Mouse (Mus musculus) left cerebral cortex, postnatal 4 days (tissue): ENCODE results near the gene Limch1. TPM values are rescaled to one million over a fixed set of nuclear protein-coding genes. Genes with fewer than 3 reads are reported as not detected.
A peak's percentile ranks its signal among the peaks of the same experiment; 100 is the strongest.

Experiments used
- DNase-seq: peaks from one replicate; pipeline ENCODE4 v3.0.0-alpha.2; 2022
- intact Hi-C: fragments of 180-260 bp; cut with DNase I; formaldehyde crosslinking; loops from one replicate; pipeline ENCODE4 v1.15.1; 2025
- total RNA-seq, 2 experiments: library from RNA; stranded (reverse); gene quantifications; 2 replicates each; pipeline ENCODE4 v1.2.3; 2021

Gene Limch1
- total RNA-seq, 2 experiments from 2014 or later, result 203 to 223 TPM

DNA sequence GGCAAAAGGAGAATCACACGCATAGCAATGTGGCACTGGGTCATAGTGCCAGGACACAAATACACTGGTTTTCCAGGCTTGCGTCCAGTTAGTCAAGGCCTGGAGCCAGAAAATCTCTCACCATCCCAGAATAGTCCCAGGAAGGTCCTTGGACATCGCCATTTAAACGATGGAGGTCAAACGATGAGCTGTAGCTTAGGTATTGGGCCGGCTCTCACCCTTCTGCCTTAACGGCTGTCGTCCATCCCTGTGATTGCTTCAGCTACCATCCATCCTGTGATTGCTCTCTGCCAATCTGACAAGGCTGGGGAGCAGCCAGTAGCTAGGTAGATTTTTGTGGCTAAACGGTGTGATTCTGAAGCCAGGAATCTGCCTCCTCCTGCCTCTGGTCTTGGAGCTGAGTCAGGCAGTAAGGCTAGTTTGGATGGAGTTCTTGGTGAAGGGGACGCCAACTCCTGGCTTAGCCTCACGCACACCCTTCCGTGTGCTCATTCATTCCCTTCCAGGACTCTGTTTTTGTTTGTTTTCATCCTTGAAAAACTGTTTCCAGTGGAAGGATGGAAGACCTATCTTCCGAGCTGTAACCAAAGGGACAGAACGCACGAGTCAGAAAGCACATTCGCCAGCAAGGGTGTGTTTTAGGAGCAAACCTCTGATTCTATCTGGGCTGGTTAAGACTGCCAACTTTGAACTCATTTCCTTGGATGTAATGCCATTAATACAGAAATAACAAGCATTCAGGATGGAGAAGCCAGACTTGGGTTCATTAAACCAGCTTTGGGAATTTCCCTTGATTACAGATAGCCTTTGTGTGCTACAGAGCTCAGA is 265.6 kb downstream of the Limch1 start:
- DNase-seq, result peak; percentile 40
- intact Hi-C loops, result no loop called here

DNA sequence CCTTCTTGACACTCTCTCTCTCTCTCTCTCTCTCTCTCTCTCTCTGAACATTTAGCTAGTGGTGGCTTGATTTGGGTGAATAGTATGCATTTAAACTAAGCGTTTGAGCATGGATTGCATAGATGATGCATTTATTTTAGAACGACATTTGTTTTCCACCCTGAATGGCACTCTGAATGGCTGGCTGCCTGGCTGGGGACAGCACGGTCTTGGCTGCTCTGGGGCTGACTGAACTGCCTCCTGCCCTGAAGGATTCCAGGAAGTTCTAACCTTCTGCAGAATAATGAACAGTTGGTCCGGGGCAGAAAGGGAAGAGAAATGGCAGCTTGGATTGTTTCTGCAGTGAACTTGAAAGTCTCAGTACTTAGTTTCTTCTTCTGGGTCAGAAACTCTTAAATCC is 266.4 kb downstream of the Limch1 start:
- intact Hi-C loops, result no loop called here
- no peak for DNase-seq

DNA sequence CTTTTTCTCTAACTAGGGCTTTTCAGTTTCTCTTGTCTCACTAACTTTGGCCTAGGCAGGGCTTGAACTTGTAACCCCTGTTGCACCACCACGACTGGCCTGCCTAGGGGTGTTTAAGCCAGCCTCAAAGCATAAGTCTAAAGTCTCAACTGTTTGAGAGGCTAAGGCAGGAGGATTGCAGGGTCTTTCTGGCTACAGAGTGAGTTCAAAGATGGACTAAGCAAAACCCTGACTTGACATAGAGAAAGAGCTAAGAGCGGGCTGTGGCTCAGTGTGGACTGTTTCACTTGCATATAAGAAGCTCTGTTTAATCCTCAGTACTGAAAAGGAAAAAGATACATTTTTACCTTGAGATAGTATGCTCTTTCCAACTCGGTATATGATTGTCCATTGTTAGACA is 268.3 kb downstream of the Limch1 start:
- no peak for DNase-seq
- intact Hi-C loops, result no loop called here

DNA sequence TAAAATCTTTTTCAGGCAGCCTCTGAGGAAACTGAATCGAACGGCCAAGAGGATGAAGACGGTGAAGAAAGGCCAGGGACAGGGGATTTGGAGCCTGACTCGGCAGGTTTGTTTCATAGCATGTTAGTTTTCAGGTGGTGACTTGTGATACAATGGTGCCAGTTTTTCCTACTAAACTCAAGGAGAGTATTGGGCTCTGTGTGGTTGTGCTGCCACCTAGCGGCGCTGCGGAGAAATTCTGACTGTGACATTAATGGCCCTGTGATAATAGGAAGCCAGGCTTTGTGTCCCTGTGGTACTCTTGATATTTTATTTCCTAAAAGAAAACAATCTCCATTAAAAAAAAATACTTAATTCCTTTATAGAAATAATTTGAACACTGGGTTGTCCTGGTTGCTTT is 270.8 kb downstream of the Limch1 start:
- intact Hi-C loops, result loop anchor here (5.0 kb wide), 1 partner anchor 309 kb away; no protein-coding TSS in a partner anchor
- DNase-seq, result peak; percentile 80

DNA sequence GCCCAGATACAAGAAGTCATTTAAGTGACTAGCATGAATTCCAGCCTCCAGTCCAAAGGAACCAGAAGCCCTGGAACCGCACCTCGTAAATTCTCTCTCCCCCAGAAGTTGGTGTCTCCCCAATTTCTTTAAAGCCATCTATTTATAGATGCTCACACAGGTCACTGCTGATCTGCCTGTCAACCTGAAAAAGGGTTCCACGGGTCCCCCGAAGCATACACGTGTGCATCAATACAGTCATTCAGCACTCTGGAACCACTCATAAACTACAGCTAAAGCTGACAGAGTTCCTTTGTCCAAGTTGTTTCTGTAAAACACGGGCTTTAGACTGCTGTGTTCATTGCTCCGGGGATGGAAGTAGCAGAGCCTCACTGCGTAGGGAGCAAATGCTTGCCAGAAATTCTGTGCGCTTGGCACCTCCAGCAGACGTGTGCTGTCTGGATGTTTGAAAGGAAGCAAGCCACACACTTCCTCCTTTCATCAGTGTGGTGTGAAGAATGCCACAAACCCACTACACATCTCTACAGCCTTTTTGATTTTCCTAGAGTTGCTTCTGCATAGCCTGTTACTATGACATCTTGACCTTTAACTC is 278.9 kb downstream of the Limch1 start:
- no peak for DNase-seq
- intact Hi-C loops, result no loop called here

DNA sequence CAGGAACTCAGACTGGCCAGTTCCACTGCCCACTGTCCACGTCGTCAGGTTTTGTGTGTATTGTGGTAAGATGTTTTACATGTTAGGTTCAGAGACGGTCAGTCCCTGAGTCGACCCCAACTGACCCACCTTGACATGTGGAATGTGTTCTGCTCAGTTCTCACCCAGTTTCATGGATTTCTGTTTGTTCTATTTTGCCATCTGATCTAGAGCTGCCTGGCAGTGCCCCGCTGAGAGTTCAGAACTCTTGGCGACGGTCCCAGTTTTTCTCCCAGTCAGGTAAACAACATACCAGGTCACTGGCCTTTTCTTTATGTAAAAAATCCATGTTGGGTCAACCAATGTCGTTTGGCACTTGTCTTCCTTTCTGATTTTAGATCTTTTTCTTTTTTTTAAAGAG is 279.5 kb downstream of the Limch1 start:
- peak; percentile 41 for DNase-seq
- intact Hi-C loops, result no loop called here

DNA sequence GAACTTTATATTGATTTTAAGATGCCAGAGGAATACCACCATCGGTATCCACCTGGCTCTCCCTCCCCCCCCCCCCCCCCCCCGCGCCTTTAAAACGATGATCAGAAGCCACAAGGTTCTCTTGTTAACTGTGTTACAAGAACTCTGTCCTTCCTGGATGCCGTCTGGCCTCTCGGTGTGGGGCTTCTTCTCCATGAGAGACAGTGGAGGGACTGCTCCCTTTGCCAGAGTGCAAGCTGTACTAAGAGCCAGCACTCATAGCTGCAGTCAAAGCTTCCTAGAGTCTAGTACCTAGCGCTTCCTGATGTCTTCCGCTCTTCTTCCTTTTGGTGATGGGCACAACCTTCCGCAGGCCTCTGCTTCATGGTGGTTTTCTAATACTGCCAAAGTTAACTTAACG is 280.0 kb downstream of the Limch1 start:
- intact Hi-C loops, result no loop called here

DNA sequence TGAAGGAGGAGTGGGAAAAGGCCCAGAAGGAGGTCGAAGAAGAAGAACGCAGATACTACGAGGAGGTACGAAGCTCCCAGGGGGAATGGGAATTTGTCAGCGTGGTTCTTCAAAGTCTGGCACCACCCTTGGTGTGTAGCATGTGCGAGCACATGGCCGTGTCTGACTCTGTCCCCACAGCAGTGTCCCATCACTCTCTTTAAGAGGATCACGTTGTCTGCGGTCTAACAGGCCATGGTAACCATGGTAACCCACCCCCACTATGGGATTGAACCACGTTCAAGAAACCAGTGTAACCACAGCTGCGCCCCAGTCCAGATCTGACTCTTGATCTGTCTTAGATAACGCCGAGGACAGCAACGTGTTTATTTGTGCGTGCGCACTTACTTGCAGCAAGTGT is 283.2 kb downstream of the Limch1 start:
- intact Hi-C loops, result no loop called here
- DNase-seq, result peak; percentile 61

More for the DNA sequence above, 280.0 kb downstream of the Limch1 start:
- DNase-seq, result no peak

DNA sequence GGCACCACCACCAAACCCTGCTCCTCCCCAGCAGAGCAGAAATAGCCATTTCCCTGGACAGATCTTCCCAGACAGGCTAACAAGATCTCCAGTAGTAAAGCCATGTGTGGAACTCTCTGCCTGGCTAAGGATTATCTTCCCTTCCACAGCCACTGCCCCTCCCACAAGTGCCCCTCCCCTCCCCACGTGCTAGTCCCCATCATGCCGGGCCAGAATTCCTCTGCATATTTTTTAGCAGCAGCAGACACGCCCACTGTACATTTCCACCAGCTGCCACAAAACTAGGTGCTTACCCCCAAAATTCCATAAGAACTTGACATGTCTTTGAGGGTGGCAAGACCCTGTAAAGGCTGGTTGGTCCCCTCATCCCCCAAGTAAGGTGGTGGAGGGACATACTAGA is 284.3 kb downstream of the Limch1 start:
- DNase-seq, result no peak
- intact Hi-C loops, result no loop called here

DNA sequence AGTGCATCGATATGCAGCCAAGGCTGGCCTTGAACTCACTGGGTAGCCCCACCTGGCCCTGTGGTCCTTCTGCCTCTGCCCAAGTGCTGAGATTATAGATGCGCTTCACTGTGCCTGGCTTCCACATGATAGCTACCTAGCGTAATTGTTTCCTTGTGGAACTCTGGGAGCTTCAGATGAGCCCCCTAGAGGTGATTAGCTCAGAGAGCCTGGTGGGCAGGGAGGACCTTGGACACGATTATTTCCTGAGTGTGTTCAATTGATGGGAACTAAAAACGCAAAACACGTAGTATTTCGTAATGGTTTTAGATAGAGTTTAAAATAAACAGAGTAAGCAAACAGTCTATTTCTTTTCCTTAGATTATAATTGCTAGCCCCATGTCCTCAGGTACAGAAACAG is 287.0 kb downstream of the Limch1 start:
- intact Hi-C loops, result no loop called here
- no peak for DNase-seq

DNA sequence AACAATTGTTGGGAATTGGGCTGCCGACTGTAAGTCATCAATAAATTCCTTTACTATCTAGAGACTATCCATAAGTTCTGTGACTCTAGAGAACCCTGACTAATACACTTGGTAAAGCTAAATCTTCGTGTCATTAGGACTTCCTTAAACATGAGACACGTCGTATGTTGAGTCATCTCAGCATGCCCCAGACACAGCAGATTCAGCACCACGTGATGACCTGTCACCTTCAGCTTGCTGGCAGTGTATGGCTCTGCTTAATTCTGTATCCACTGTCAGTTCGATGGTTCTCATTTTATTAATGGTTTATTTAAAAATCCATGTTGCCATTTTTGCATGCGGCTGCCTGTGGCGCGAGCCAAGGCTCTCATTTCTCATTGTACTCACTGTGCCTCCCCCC is 298.3 kb downstream of the Limch1 start:
- no peak for DNase-seq
- intact Hi-C loops, result no loop called here

DNA sequence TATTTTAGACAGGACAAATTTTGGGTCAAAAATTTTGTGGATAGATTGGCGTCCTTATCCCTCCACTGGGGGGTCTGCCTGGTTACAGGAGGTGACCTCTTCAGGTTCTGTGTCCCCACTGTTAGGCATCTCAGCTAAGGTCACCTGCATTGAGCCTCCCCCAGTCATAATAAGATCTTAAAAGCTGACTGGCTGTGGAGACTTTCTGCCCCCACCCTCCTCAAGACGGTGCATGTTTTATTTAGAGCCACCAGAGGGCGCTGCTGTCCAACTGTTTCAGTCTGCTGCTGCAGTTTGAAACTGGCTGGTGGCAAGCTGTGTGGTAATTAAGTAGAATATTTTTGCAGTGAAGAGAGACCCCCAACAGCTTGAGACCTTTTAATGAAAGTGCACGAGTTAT is 302.4 kb downstream of the Limch1 start:
- peak; percentile 45 for DNase-seq

DNA sequence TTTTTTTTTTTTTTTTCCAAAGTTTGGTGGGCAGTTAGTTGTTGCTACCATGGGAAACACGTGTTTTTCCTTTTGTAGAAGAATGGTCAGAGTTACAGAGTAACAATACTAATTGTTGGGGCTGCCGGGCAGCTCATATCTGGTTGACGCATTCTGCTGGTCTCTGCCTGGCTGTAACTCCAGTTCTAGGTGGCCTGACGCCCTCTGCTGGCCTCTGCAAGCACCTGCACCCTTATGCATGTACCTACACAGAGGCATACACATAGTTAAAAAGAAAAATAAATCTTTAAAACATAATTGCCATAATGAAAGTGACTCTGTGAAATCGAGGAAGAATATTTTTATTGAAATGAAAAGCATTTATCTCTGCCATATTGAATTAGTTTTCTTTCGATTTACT is 312.2 kb downstream of the Limch1 start:
- no peak for DNase-seq
- intact Hi-C loops, result no loop called here

More for the DNA sequence above, 302.4 kb downstream of the Limch1 start:
- intact Hi-C loops, result loop anchor here (5.0 kb wide), 1 partner anchor 189 kb away; no protein-coding TSS in a partner anchor

DNA sequence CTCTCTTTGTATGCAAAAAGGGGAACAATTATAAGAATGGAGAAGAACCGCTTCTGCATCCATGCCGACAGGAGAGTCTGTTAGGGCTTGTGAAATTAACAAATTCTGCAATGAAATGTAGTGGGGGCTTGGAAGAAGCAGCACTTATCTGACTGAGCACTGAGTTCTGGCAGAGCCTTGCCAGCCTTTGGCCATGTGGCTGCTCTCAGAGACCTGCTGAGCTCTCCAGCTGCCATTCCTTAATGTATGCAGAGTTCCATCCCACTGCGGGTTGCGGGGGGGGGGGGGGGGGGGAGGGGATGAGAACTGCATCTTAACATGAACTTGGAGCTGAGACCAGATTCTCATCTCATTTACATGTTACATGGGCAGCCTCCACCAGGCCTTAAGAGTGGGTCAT is 314.9 kb downstream of the Limch1 start:
- peak; percentile 35 for DNase-seq
- intact Hi-C loops, result no loop called here

DNA sequence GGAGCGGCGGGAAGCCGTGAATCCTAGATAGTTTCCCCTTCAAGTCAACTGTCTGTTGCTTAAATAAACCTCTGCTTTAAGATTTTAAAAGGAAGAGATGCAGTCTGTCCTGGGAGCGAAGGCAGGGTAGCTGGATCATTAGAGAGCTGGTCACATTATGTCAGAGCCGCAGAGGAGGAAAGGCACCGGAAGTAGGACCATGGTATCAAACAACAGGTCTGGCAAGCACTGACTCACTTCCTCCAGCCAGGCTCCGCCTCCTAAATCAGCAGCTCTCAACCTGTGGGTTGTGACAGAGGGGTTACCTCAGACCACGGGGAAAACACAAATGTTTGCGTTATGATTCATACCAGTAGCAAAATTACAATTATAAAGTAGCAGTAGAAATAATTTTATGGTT is 318.0 kb downstream of the Limch1 start:
- intact Hi-C loops, result no loop called here

DNA sequence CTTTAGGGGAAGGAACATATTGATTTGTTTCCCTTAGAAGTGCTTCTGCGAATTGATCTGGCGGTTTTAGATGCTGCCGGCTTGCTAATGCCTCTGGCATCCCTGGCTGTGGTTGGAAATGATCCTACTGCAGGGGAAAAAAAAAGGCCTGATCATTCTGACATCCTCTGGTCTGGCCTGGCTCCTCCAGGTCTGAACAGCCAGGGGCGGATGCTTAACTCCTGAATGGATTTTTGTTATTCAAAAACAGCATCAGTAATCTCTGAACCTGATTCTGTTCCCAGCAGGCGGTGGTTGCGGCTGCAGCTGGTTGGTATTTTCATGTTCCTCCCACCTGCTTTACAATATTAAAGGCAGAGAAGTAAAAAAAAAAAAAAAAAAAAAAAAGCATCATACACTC is 337.5 kb downstream of the Limch1 start:
- DNase-seq, result no peak

More for the DNA sequence above, 318.0 kb downstream of the Limch1 start:
- no peak for DNase-seq

DNA sequence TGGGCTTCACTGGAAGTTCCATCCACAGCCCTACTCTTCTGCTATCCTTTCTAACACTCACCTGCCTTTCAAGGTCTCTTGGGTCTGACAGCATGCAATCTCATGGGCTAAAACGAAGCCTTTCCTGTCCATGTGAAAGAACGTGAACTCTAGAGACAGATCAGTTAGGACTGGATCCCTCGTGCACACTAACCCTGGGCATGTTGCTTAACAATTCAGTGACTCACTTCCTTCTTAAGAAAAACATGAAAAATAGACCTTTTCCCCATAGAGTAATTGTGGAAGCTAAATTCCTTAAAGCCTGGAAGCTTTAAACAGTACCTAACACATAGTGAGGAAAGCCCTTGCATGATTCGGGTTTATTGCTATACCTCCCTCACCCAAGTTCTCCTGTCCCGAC is 345.2 kb downstream of the Limch1 start:
- intact Hi-C loops, result no loop called here
- DNase-seq, result no peak

More for the DNA sequence above, 337.5 kb downstream of the Limch1 start:
- intact Hi-C loops, result no loop called here

DNA sequence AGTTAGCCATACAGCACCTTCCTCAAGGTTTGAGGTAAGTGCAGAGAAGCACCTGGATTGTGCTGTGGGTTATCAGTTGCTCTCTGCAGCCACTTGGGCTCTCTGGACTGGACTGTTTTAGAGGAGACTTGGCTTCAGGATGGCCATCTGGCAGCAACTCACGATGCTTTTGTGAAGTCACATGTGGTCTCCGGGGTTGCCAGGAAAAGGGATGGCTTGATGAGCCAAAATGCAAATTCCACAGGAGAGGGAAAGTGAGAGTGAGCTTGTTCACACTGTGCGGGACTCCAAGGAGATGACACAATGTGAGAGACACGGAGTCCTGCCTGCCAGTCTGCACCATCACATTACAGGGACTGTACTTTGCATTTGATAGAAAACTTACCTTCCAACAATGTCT is 346.1 kb downstream of the Limch1 start:
- peak; percentile 79 for DNase-seq
- intact Hi-C loops, result no loop called here

DNA sequence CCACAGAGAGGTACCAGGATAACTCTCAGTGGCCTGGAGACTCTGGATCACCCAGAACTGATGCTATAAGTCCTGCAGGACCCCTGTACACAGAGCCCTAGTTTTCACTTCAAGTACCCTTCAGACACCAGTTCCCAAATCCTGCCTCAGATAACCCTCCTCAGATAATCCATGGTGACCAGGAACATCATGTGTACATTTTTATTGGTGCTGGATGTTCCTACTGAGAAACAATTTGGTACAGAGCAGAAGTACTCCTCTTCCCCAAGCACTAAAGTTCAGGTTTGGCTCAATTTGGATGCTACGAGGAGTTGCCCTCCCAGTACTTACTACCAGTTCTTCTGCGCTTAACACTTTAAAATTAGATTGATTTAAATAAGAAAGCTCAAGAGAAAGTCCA is 348.4 kb downstream of the Limch1 start:
- DNase-seq, result no peak
- intact Hi-C loops, result no loop called here

DNA sequence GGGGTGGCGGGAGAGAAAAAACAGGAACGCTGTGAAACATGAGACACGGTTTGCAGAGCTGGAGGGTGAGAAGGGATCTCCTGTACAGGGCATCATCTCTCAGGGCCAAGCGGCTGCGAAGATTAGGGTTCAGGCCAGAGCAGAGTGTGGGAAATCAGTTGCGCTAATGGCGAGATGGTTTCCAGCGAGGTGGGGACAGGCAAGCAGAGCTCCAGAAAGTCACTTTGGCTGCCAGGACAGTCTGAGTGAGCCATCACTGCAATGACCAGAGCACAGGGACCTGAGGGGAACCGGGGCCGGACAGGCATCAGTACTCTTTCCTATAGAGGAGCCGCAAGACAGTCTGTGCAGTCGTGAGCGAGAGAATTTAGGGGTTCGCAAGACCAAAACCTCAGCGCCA is 349.5 kb downstream of the Limch1 start:
- intact Hi-C loops, result loop anchor here (5.0 kb wide), 1 partner anchor 137 kb away; no protein-coding TSS in a partner anchor

DNA sequence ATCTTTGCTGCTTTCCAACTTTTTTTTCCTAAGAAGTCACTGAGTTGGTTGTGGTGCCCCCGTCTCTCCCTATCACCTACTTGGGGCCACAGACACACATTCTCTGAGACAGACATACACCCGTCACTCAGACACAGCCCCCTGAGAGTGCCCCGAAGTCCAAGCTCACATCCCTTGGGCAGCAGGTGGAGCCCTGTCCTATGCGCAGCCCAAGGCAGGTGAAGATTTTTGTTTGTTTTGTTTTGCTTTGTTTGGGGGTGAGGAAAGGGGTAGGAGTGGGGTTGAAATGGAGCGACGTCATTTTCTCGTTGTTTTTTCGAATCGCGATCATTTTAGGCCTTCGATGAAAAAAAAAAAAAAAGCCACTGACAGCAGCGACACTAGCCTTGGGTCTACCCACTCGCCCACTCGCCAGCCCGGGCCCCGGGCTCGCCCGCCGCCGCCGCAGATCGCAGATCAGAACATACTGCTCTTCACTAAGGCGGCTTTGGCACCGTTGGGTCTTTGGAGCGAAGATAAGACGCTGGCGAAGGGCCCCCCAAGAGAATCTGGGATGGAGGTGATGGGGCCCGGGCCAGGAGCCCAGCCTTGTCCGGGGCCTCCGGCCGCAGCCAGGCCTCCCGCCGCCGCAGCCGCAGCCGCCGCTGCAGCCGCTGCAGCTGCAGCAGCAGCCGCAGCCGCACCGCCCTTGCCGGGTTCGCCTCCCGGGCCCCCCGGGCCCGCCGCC is 350.2 kb downstream of the Limch1 start:
- DNase-seq, result no peak
- intact Hi-C loops, result loop anchor here (5.0 kb wide), 1 partner anchor 136 kb away; no protein-coding TSS in a partner anchor

More for the DNA sequence above, 349.5 kb downstream of the Limch1 start:
- no peak for DNase-seq
